Mouse (Mus musculus) liver, adult 2 months (tissue): Measurements from ENCODE around the gene Slc12a8. TPM values are rescaled to one million over a fixed set of nuclear protein-coding genes. Genes with fewer than 3 reads are reported as not detected.

Experiments
- DNase-seq: peaks from one replicate; pipeline ENCODE4 v3.0.0-alpha.2; 2011; ENCODE audit warnings: low read depth, low spot score; ENCODE audit errors: extremely low read depth
- H3K27ac ChIP-seq: fragments of 200-500 bp; replicated peaks from 2 replicates; pipeline ENCODE4 v1.5.1; 2012; ENCODE audit warnings: low read depth, mild to moderate bottlenecking, control low read depth, inconsistent platforms, low read length; ENCODE audit not compliant: insufficient read depth
- H3K27me3 ChIP-seq: fragments of 200-500 bp; 2 replicates; pipeline ENCODE4 v1.6.1; 2012; ENCODE audit warnings: mild to moderate bottlenecking, moderate library complexity, low read length, inconsistent platforms; ENCODE audit not compliant: control insufficient read depth, insufficient read depth
- H3K36me3 ChIP-seq: fragments of 200-500 bp; 2 replicates; pipeline ENCODE4 v1.6.1; 2012; ENCODE audit warnings: low read length, inconsistent platforms; ENCODE audit not compliant: control insufficient read depth, insufficient read depth
- H3K4me1 ChIP-seq: fragments of 200-500 bp; 2 replicates; pipeline ENCODE4 v1.6.1; 2011; ENCODE audit warnings: low read length; ENCODE audit not compliant: control insufficient read depth, insufficient read depth
- H3K4me3 ChIP-seq: fragments of 200-500 bp; 2 replicates; pipeline ENCODE4 v1.5.1; 2011; ENCODE audit warnings: low read depth, mild to moderate bottlenecking, control low read depth, low read length, moderate library complexity; ENCODE audit not compliant: insufficient read depth
- H3K79me2 ChIP-seq: fragments of 200-500 bp; 2 replicates; pipeline ENCODE4 v1.6.1; 2012; ENCODE audit warnings: inconsistent platforms, mild to moderate bottlenecking, low read length, moderate library complexity; ENCODE audit not compliant: control insufficient read depth, insufficient read depth
- H3K9ac ChIP-seq: fragments of 200-500 bp; 2 replicates; pipeline ENCODE4 v1.6.1; 2012; ENCODE audit warnings: low read depth, mild to moderate bottlenecking, control low read depth, inconsistent platforms, low read length
- CTCF ChIP-seq: fragments of 200-500 bp; IDR thresholded peaks from 2 replicates; pipeline ENCODE4 v1.5.1; 2011; ENCODE audit warnings: low read depth, low read length, control low read depth
- POLR2A ChIP-seq: fragments of 200-500 bp; IDR thresholded peaks from 2 replicates; pipeline ENCODE4 v1.6.1; 2011; ENCODE audit warnings: low read length, control low read depth; ENCODE audit not compliant: insufficient read depth; ENCODE audit errors: extremely low read depth
- WGBS: fragments of 180-500 bp; shearing (Covaris S2); methylation state at CpG from one replicate; pipeline ENCODE4 v1.1.7; 2018; 5-methylcytosine and 5-hydroxymethylcytosine counted together
- polyA plus RNA-seq: library from polyadenylated mRNA; depleted of rRNA; stranded (reverse); fragments of >200 nt; gene quantifications from 2 replicates; pipeline ENCODE4 v1.2.3, GENCODE M21; 2012
- total RNA-seq: library from RNA; depleted of rRNA; stranded (reverse); fragments of >200 nt; gene quantifications from 2 replicates; pipeline ENCODE4 v1.2.3, GENCODE M21; 2014

Slc12a8 gene
- total and polyA plus RNA-seq, 2 experiments: 0.09 to 0.32 TPM

GRCm38 (mm10) chr16:33588845-33589244, 71.7 kb downstream of the Slc12a8 start:
- Histone ChIP-seq H3K9ac (no peak overlapping the region), H3K79me2 (no peaks in the 10 kb centered on the region), H3K4me1 (peaks cover 7% of the 10 kb centered on the region; the same call in 1 of the 2 replicates), H3K36me3 (no peaks in the 10 kb centered on the region), H3K27ac (no peak overlapping the region), H3K4me3 (no peak overlapping the region), H3K27me3 (no peaks in the 10 kb centered on the region)
- TF ChIP-seq POLR2A (no peak), CTCF (no peak)
- DNase-seq: no peak
- WGBS: 96% methylated on average over 2 of the region's 2 CpGs

- WGBS: 99% methylated on average over 3 of the region's 3 CpGs
Measured at GRCm38 (mm10) chr16:33590438-33590837, 73.3 kb downstream of the Slc12a8 start.

GRCm38 (mm10) chr16:33591390-33592067, 74.4 kb downstream of the Slc12a8 start:
- no peaks in the 10 kb centered on the region for H3K79me2 ChIP-seq
- no peak overlapping the region for H3K9ac ChIP-seq
- WGBS: 62% methylated on average over 10 of the region's 10 CpGs
- no peaks in the 10 kb centered on the region for H3K36me3 ChIP-seq
- peaks cover 5% of the 10 kb centered on the region; the same call in 1 of the 2 replicates for H3K4me1 ChIP-seq
- H3K27me3 ChIP-seq: no peaks in the 10 kb centered on the region
- TF ChIP-seq POLR2A: no peak
- no peak for TF ChIP-seq CTCF
- DNase-seq: peak; percentile 27
- H3K4me3 ChIP-seq: no peak overlapping the region
- peak overlapping the region; percentile 52 for H3K27ac ChIP-seq

More at GRCm38 (mm10) chr16:33590438-33590837, 73.3 kb downstream of the Slc12a8 start:
- Histone ChIP-seq H3K36me3 (no peaks in the 10 kb centered on the region), H3K4me3 (no peak overlapping the region), H3K4me1 (peaks cover 5% of the 10 kb centered on the region; the same call in 1 of the 2 replicates), H3K27me3 (no peaks in the 10 kb centered on the region), H3K79me2 (no peaks in the 10 kb centered on the region), H3K9ac (no peak overlapping the region), H3K27ac (no peak overlapping the region)
- TF ChIP-seq CTCF: no peak
- no peak for TF ChIP-seq POLR2A
- DNase-seq: no peak

- H3K27me3 ChIP-seq: no peaks in the 10 kb centered on the region
Measured at GRCm38 (mm10) chr16:33592286-33592685, 75.2 kb downstream of the Slc12a8 start.

GRCm38 (mm10) chr16:33593467-33593866, 76.3 kb downstream of the Slc12a8 start:
- no peak overlapping the region for H3K27ac ChIP-seq
- no peak for DNase-seq

More at GRCm38 (mm10) chr16:33592286-33592685, 75.2 kb downstream of the Slc12a8 start:
- H3K36me3 ChIP-seq: no peaks in the 10 kb centered on the region
- H3K4me3 ChIP-seq: no peak overlapping the region
- 94% methylated on average over 5 of the region's 5 CpGs for WGBS
- TF ChIP-seq CTCF: no peak
- no peak for TF ChIP-seq POLR2A
- no peak overlapping the region for H3K9ac ChIP-seq
- peaks cover 5% of the 10 kb centered on the region; the same call in 1 of the 2 replicates for H3K4me1 ChIP-seq
- H3K79me2 ChIP-seq: no peaks in the 10 kb centered on the region
- no peak for DNase-seq
- H3K27ac ChIP-seq: peak overlapping the region; percentile 52

More at GRCm38 (mm10) chr16:33593467-33593866, 76.3 kb downstream of the Slc12a8 start:
- H3K36me3 ChIP-seq: no peaks in the 10 kb centered on the region
- WGBS: 82% methylated on average over 7 of the region's 7 CpGs
- H3K27me3 ChIP-seq: no peaks in the 10 kb centered on the region
- no peaks in the 10 kb centered on the region for H3K79me2 ChIP-seq
- TF ChIP-seq CTCF (no peak), POLR2A (no peak)
- peaks cover 5% of the 10 kb centered on the region; the same call in 1 of the 2 replicates for H3K4me1 ChIP-seq
- no peak overlapping the region for H3K9ac ChIP-seq
- H3K4me3 ChIP-seq: no peak overlapping the region
